Mouse (Mus musculus) hindbrain, embryonic 10.5 days (tissue): ENCODE measurements around the gene Bpnt1. TPM values are rescaled to one million over a fixed set of nuclear protein-coding genes. Genes with fewer than 3 reads are reported as not detected.
"Not testable (repeated sequence)": the region's sequence is repeated elsewhere in the genome, so short reads cannot be mapped to it uniquely, and the experiment has no call there.

Source experiments
- DNase-seq: peaks from one replicate; pipeline ENCODE4 v3.0.0-alpha.2; 2017; ENCODE audit warnings: low spot score
- H3K27ac ChIP-seq: fragments of 300-500 bp; sonication (generic); 2 replicates; pipeline ENCODE4 v1.5.1; 2016; ENCODE audit warnings: mild to moderate bottlenecking, moderate library complexity
- H3K27me3 ChIP-seq: fragments of 300-500 bp; sonication (generic); 2 replicates; pipeline ENCODE4 v1.6.1; 2016; ENCODE audit warnings: mild to moderate bottlenecking; ENCODE audit not compliant: poor library complexity, insufficient read depth, severe bottlenecking
- H3K36me3 ChIP-seq: fragments of 300-500 bp; sonication (generic); 2 replicates; pipeline ENCODE4 v1.6.1; 2016; ENCODE audit warnings: mild to moderate bottlenecking, moderate library complexity
- H3K4me1 ChIP-seq: fragments of 300-500 bp; sonication (generic); replicated peaks from 2 replicates; pipeline ENCODE4 v1.6.1; 2016; ENCODE audit warnings: mild to moderate bottlenecking
- H3K4me3 ChIP-seq: fragments of 300-500 bp; sonication (generic); 2 replicates; pipeline ENCODE4 v1.5.1; 2016; ENCODE audit warnings: mild to moderate bottlenecking, moderate library complexity
- H3K9me3 ChIP-seq: fragments of 300-500 bp; sonication (generic); 2 replicates; pipeline ENCODE4 v1.6.1; 2016; ENCODE audit warnings: mild to moderate bottlenecking, moderate library complexity
- WGBS: fragments of 180-500 bp; shearing (Covaris S2); methylation state at CpG from one replicate; pipeline ENCODE4 v1.1.7; 2016; 5-methylcytosine and 5-hydroxymethylcytosine counted together
- polyA plus RNA-seq: library from polyadenylated mRNA; unstranded; fragments of >200 nt; fragmentation: Nextera tagmentation; extraction: Ambion mirVana; gene quantifications from 2 replicates; pipeline ENCODE4 v1.2.1, GENCODE M21; 2016

Bpnt1 gene
- polyA plus RNA-seq, 1 experiment from 2014 or later = 34.3 TPM

DNA sequence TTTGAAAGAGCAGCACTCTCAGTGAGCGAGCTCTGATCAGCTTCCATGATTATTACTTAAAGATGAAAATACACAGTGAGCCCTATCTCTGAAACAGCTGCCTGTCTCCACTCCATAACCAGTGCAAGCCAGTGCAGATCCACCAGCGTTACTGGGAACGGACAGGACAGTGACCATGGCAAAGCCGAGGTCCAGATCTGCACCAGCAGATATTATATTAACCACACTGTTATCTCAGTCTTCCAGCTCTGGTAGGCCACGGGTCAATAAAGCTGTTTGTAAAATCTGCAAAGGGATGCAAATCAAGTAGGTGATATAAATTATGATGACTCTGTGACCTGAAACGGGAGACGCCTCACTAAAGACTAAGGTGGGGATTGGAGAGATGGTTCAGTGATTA is 24.3 kb upstream of the Bpnt1 start:
- DNase-seq = no peak
- no peaks in the 10 kb centered on the region for H3K27me3 ChIP-seq
- no peak overlapping the region for H3K4me3 ChIP-seq
- H3K36me3 ChIP-seq = peaks cover 54% of the 10 kb centered on the region
- peaks cover 6% of the 10 kb centered on the region; the same call in 1 of the 2 replicates for H3K9me3 ChIP-seq
- H3K4me1 ChIP-seq = no peaks in the 10 kb centered on the region
- WGBS = 96% methylated on average over 7 of the region's 7 CpGs
- H3K27ac ChIP-seq = no peak overlapping the region

DNA sequence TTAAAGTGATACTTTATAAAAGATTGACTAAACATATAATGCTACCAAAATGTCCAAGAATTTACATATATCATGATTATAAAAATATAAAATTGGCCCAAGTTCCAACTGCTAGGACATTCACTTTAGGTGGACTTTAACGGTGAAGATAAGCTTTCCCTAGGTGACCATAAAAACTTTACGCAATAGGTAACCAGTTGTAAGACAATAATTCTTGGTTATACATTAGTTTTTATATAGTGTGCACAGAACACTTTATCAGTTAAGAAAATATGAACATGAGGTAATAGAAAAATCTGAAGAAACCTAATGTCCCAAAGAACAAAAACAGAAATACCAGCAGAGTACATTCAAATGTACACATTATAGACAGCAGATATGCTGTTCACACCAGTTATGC is 23.6 kb upstream of the Bpnt1 start:
- no peaks in the 10 kb centered on the region for H3K4me1 ChIP-seq
- peaks cover 54% of the 10 kb centered on the region for H3K36me3 ChIP-seq
- no peak overlapping the region for H3K27ac ChIP-seq
- peaks cover 6% of the 10 kb centered on the region; the same call in 1 of the 2 replicates for H3K9me3 ChIP-seq
- H3K27me3 ChIP-seq = no peaks in the 10 kb centered on the region
- 97% methylated on average over 2 of the region's 2 CpGs for WGBS
- H3K4me3 ChIP-seq = no peak overlapping the region
- no peak for DNase-seq

DNA sequence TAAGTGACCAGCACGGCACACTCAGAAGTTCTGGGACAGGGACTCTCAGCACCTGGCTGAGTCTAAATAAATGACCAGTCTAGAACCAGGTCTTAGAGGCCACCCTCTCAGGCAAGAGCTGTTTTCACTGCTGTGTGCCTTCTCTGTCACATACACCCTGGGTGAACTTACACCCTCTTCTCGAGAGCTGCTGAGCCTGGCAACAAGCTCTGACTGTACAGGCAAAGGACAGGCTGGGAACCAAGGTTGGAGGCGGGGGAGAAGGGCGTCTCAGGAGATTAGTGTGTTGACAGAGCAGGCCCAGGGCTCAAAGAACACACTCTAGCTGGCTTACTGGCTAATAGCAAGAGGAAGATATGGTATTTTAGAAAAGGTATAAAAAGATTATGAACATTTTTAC is 23.0 kb upstream of the Bpnt1 start:
- Histone ChIP-seq H3K4me1 (no peaks in the 10 kb centered on the region), H3K4me3 (no peak overlapping the region), H3K27me3 (no peaks in the 10 kb centered on the region), H3K9me3 (peaks cover 6% of the 10 kb centered on the region; the same call in 1 of the 2 replicates), H3K27ac (no peak overlapping the region), H3K36me3 (peaks cover 56% of the 10 kb centered on the region)
- no peak for DNase-seq
- WGBS = 81% methylated on average over 4 of the region's 4 CpGs

DNA sequence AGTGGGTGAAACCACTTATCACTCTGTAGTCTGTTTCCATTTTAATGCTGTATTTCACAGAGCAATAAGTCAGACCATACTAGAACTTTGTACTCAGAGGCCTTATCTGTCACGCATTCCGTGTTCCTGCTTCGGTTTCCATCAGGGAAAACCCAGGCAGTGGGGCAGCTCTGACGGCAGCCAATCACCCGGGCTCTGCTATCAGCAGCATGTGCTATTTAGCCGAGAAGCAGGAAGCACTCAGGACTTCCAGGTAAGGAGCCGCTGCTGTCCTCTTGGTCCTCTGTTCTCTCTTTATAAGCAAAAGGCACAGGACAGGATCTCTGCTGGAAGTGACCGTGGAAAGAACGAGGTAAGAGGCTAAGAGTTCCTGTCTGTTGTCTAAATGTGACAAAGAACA is 20.0 kb upstream of the Bpnt1 start:
- Histone ChIP-seq H3K27ac (no peak overlapping the region), H3K4me1 (no peaks in the 10 kb centered on the region), H3K9me3 (no peaks in the 10 kb centered on the region), H3K36me3 (peaks cover 73% of the 10 kb centered on the region), H3K27me3 (no peaks in the 10 kb centered on the region), H3K4me3 (no peak overlapping the region)
- WGBS = 93% methylated on average over 9 of the region's 9 CpGs
- no peak for DNase-seq

DNA sequence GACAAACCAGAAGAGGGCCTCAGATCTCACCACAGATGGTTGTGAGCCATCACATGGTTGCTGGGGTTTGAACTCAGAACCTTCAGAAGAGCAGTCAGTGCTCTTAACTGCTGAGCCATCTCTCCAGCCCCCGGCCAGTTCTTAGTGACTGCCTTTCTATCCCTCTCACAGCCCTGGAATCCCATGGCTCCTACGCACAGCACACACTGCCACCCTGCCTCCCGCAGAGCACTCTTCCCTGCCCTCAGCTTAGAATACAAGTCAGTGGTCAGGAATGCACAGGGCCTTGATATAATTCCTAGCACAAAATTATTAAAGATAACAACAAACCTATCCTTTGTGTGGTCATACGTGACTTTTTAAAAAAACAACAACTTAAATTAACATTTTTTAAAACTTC is 17.4 kb upstream of the Bpnt1 start:
- no peaks in the 10 kb centered on the region for H3K4me1 ChIP-seq
- 95% methylated on average over 4 of the region's 4 CpGs for WGBS
- DNase-seq = no peak
- peaks cover 78% of the 10 kb centered on the region for H3K36me3 ChIP-seq
- H3K27ac ChIP-seq = no peak overlapping the region
- H3K27me3 ChIP-seq = no peaks in the 10 kb centered on the region
- H3K4me3 ChIP-seq = no peak overlapping the region
- H3K9me3 ChIP-seq = no peaks in the 10 kb centered on the region

DNA sequence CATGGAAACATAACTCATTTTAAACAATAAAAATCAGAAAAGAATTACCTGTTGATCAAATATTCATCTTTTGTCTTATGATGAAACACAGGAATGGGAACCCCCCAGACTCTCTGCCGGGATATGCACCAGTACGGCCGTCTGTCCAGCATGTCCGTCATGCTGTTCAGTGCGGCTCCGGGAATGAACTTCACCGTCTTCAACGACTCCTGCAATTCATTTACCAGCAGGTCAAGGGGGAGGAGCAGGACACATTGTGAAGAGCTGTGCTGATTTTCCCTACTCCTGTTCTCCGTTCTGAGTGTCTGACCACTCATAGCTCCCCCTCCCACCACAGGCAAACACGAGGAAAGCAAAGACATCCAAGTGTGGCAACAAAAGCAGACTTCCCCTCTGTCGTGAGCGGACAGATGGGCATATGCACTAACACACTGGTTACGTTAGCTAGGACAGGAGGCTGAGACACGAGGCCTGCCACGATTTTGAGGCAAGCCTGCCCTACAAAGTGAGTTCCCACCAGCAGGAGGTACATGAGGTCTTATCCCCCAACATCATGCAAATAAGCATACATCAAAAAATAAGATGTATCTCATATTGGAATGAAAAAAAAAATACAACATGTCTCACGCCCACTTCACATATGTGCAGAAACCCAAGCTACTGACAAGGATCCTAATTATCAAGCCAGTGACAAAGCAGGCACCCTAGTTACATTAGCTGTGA is 15.9 kb upstream of the Bpnt1 start:
- Histone ChIP-seq H3K27ac (no peak overlapping the region), H3K4me3 (no peak overlapping the region), H3K4me1 (no peaks in the 10 kb centered on the region), H3K27me3 (no peaks in the 10 kb centered on the region), H3K36me3 (peaks cover 87% of the 10 kb centered on the region), H3K9me3 (no peaks in the 10 kb centered on the region)
- DNase-seq = no peak
- WGBS = 89% methylated on average over 16 of the region's 16 CpGs

GRCm38 (mm10) chr1:185327754-185328345 is 4.1 kb upstream of the Bpnt1 start:
- peaks cover 35% of the 10 kb centered on the region for H3K4me1 ChIP-seq
- H3K36me3 ChIP-seq = peaks cover 43% of the 10 kb centered on the region
- H3K4me3 ChIP-seq = peak overlapping the region; percentile 93
- DNase-seq, H3K27me3 ChIP-seq, H3K9me3 ChIP-seq, H3K27ac ChIP-seq: not testable (repeated sequence)
- WGBS = 69% methylated on average over 3 of the region's 3 CpGs

DNA sequence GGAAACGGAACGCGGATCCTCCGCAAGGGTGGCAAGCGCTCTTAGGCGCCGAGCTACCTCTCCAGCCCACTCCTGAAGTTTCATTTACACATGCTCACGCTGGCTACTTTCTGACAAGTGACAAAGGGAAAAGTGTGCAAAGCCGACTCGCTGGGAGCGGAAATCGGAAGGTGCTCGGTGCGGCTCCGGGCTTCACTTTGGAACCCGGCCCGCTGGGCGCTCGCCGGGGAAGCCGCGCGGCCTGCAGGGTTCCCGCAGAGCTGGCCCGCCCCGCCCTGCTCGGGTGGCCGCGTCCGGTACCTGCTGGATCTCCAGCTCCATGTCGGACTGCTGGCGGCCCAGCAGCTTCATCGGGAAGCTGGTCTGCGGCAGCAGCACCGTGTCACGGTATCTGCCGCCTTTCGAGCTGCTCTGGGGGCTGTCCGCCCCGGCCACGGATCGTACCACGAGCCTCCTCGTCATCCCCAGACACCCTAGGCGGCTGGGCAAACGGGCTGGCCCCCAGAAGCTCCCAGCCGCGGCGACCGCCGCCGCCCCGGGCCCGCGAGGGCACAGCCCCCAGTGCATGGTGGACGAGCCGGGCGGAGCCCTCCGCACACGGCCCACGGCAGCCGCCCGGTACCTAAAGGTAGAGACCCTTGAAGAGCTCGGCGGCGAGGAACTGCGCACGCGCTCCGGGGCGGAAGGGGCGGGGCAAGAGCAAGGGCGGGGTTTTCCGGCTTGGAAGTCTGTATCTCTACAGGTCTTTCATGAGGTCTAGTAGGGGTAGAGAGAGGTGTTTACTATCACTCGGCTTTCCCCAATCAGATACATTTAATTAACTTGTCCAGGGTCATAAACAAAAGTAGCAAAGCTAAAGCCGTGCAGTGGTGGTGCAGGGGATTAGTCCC is 3.0 kb upstream of the Bpnt1 start, which contains the start of gene Iars2:
TSS of gene Iars2 (minus strand) at position 676 of the 890 bp plus-strand sequence.
- Histone ChIP-seq H3K9me3 (no peaks in the 10 kb centered on the region), H3K27me3 (no peaks in the 10 kb centered on the region), H3K4me3 (peak within 1 kb of the TSS; percentile 93), H3K36me3 (peaks cover 32% of the 10 kb centered on the region), H3K27ac (peak within 1 kb of the TSS; percentile 93), H3K4me1 (peaks cover 45% of the 10 kb centered on the region)
- peak; percentile 95 for DNase-seq
- WGBS = under 1% methylated on average over 76 of the region's 76 CpGs

DNA sequence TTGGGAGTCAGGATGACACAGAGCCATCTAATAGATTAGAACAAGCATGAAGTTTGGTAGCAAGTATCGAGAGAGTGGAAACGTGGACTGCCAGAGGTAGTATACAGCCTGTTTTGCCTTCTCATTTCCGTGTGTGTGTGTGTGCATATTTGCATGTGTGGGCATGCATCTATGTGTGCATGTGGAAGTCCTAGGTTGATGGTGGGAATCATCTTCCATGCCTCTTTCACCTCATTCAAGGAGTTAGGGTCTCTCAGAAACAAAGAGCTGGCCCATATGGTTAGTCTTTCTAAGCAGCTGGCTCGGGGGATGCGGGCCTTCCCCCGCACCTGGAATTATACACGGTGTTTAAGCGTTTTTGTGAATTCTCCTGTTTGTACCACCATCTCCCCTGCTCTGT is 2.1 kb upstream of the Bpnt1 start:
- peaks cover 48% of the 10 kb centered on the region for H3K4me1 ChIP-seq
- H3K4me3 ChIP-seq = peak overlapping the region; percentile 93
- H3K27me3 ChIP-seq = no peaks in the 10 kb centered on the region
- peaks cover 28% of the 10 kb centered on the region for H3K36me3 ChIP-seq
- 92% methylated on average over 8 of the region's 8 CpGs for WGBS
- DNase-seq = no peak
- H3K9me3 ChIP-seq = no peaks in the 10 kb centered on the region
- peak overlapping the region; percentile 93 for H3K27ac ChIP-seq

DNA sequence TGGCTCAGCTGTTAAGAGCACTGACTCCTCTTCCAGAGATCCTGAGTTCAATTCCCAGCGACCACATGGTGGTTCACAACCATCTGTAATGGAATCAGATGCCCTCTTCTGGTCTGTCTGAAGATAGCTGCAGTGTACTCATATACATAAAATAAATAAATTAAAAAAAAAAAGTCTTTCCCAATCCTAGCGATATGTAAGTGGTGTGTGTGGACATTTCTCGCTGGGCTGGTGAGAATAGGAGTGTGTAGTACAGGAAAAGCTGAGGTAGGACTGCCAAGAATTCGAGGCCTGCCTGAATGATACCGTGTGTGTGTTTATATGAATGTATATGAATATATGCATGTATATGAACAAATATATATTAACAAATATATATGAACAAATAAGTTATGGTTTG is 585 bp upstream of the Bpnt1 start:
- no peak for DNase-seq
- Histone ChIP-seq H3K27ac (peak overlapping the region; percentile 89; the same call in 1 of the 2 replicates), H3K9me3 (no peaks in the 10 kb centered on the region), H3K4me3 (peak overlapping the region; percentile 70), H3K27me3 (no peaks in the 10 kb centered on the region), H3K4me1 (peaks cover 52% of the 10 kb centered on the region), H3K36me3 (peaks cover 16% of the 10 kb centered on the region)
- WGBS = 61% methylated on average over 5 of the region's 5 CpGs

- no peak overlapping the region for H3K4me3 ChIP-seq
- H3K36me3 ChIP-seq = peaks cover 23% of the 10 kb centered on the region
- peaks cover 45% of the 10 kb centered on the region for H3K4me1 ChIP-seq
- H3K9me3 ChIP-seq = no peaks in the 10 kb centered on the region
- no peaks in the 10 kb centered on the region for H3K27me3 ChIP-seq
- WGBS = 92% methylated on average over 5 of the region's 5 CpGs
- H3K27ac ChIP-seq = no peak overlapping the region
- no peak for DNase-seq
Observed at GRCm38 (mm10) chr1:185333651-185334050, 1.7 kb downstream of the Bpnt1 start.

- Histone ChIP-seq H3K4me3 (no peak overlapping the region), H3K9me3 (no peaks in the 10 kb centered on the region), H3K27me3 (no peaks in the 10 kb centered on the region), H3K36me3 (peaks cover 28% of the 10 kb centered on the region), H3K4me1 (peaks cover 40% of the 10 kb centered on the region), H3K27ac (no peak overlapping the region)
- WGBS = 90% methylated on average over 4 of the region's 4 CpGs
- DNase-seq = no peak
Observed at GRCm38 (mm10) chr1:185334136-185334535, 2.2 kb downstream of the Bpnt1 start.
